Mouse (Mus musculus): ENCODE results near the gene Tnfsf8.

Tnfsf8 gene

DNA sequence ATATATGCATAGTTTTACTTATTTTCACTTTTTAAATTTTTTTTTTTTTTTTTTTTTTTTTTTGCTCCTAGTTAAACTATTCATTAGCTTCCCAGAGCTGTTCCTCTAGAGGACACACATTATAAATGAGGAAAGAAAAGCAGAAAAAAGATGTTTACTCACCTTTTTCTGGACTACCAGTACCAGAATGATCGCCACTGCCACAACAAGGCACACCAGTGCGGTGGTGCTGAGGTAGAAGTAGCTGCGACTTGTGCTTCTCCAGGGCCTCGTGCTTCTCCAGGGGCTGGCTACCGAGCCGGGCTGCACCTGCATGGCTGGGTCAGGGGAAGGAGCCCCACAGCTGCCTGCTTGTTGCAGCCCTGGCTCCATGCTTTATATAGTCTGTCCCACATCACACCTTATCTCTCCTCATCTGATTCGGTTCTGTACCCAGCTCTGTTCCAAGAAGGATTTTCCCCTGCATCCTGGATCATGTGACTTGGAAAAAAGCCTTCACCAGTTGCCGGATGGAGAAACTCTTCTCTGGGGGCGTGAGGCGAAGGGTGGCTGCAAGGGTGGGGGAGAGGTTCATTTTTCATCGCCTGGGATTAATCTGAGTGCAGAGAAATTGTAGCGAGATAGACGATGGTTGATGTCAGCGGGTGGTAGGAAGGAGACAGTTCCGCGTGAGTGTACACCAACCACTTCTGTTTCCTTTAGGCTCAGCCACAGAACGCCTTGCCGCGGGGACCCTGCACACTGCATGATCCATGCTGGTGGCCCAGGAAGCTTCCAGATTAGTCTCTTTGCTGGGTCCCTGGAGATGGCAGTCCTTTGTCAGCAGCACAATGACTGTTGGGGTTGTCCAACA lies at the start of gene Tnfsf8:
Tnfsf8 (minus strand) TSS at position 660 of the 853 bp plus-strand sequence.
- no peak for DNase-seq

DNA sequence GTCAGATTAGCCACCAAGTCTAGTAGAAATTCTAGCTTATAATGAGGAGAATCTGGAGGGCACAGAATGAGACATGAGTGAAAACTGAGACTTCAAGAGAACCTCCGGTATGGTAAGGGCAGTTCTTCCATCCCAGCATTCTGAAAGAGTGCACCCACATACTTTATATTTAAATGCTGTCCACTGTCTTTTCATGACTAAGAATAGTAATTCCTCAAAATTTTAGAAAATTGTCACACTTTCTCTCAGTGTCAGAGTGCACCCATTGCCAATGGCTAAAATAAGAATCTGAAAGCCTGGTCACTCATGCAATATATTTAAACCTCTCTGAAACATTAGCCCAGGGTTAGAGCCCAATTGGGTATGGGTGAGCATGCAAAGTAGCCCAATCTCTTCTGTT lies 47.4 kb upstream of the Tnfsf8 start:
- no peak for DNase-seq

DNA sequence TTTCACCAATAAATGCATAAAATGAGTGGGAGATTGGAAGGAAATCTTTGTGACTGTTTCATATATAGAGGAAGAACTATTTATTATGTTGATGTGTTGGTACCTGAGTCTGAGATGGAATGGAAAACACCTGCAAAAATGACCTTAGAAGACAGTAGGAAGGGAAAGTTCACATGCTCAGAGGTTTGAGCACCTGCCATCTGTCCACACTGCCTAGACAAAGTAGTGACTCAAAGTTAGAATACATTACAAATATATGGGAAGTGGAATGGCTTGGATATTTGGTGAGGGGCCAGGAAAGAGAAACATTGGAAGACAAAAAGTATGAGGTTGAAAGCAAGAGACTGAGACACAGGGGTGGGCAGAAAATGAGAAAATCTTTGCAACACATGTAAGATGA lies 46.3 kb upstream of the Tnfsf8 start:
- no peak for DNase-seq

DNA sequence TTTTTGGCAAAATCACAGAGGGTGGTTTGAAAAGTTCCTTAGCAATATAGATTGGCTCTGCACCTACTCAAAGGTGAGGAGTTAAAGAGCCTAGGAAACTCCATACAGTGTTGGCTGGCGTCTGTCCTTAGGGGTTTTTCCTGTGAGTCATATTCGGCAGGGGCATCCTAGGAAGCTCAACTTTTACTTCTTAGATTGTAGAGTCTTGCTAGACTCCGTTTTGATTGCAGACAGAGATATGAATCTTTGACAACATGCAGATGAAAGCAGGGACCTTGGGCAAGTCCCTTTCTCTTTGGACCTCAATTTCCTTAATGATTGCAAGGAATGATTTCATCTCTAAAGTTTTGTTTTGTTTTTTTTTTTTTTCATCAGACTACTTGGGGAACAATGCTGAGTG lies 44.9 kb upstream of the Tnfsf8 start:
- no peak for DNase-seq

DNA sequence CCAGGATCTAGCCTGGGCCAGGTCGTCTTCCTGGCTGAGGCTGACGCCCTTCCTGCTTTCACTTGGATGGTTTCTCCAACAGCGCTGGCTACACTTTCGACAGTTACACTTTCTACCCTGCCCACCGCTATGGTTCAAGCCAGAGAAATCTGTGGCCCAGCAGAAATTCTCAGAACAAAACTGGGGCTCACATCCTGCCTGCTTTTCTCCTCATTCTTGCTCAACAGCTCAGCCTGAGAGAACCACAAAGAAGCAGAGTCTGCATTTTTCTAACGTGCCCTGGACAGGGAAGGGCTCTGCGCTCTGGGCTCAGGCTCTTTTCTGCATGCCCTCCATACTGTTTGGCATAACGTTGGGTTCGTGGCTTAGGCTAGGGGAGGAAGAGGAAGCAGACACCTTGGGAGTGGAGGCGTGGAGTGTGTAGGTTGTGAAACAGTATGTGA lies 38.0 kb upstream of the Tnfsf8 start:
- DNase-seq, result no peak

DNA sequence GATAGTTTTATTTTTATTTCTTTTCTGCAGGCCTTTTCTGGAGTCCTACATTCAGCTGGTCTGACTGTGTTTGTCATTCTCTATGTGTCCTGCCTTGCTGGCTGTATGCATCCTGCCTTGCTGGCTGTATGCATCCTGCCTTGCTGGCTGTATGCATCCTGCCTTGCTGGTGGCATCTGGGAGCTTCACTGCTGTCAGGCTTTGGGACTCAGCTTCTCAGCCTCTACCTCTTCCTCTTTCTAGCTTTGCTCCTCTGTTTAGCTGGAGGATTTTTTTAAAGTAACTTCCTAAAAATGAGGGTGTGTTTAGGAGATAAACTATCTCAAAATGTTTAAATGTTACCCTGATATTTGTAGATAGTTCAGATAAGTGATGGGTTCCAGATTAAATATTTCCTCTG lies 36.0 kb upstream of the Tnfsf8 start:
- DNase-seq, result no peak

DNA sequence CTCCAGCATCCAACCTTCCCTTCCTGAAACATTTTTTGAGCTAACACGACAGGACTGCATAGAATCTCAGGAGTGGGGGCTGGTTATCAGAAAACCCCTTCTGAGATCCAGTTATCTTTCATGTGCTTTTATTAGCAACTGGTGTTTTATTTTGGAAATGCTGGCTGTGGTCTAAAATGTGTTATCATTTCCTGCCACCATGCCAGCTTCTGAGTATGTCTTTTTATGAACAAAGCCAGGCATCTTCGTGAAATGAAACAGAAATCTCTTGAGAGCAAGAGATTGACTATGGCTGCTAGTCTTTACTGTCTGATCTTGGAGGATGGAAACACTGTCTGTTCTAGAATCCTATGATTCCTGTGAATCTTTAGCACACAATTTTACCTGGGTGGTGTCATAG lies 25.0 kb upstream of the Tnfsf8 start:
- DNase-seq, result no peak

DNA sequence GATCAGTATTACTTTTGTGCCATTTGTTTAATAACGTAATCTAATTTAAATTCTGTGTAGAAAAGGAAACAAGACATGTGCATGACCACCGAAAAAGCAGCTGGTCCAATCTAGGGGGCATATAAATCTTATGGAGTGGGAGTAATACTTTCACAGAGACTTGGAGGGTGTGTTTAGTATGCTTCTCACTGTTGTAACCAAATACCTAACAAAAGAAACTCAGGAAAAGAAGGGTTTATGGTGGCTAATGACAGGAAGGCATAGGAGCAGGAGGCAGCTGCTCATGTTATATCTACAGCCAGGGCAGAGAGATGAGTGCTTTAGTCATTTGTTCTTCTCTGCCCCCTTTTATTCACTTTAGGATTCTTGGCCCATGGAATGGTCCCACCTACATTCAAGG lies 15.6 kb upstream of the Tnfsf8 start:
- DNase-seq, result no peak

DNA sequence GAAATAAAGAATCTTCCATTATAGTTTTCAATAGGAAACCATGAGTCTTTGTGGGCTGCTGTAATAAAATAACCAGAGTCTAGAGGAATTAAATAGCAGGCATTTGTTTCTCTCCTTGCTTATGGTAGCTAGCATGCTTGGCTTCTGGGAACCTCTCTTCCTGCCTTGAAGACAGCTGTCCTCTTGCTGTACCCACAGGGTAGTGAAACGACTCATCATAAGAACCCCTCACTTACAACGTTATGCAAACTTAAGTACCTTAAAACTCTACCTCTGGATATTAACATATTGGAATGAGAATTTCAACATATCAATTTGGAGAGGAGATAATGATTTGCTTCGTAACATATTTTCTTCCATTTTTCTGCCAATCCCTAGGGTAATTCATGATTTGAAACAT lies 14.3 kb upstream of the Tnfsf8 start:
- DNase-seq, result no peak

DNA sequence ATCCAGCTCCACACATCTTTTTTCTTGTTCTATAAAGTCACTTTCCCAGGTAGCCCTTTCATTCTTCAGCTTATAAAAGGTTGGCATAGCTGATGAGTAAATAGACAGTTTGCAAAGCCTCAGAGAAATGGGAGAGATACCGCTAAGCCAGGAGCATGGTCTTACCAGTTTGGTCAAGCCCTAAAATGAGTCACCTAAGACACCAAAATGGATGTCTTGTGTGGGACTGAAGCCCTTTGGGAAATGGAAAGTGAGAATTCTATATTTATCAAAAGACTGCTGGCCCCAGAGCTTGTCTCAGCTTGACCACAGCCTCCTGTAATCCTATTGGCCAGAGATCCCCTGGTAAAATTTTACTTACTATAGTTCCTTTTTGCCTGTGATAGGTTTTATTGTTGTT lies 9.5 kb upstream of the Tnfsf8 start:
- DNase-seq, result no peak

DNA sequence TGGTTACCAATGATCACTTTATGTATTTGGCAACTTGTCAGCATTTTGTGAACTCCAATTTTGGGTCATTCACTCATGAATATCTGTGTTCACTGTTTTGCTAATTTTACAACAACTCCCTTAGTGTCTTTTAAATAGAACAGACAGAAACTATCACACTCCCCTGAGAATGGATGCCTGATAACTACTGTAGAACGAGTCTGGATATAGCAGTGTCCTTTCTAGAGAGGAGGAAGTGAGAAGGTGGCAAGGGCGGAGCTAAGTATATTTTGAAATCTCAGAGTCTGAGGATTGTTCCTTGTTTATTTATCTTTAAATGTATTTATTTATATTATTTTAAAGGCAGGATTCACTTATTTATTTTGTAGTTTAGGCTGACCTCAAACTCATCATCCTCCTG lies 7.6 kb upstream of the Tnfsf8 start:
- no peak for DNase-seq

DNA sequence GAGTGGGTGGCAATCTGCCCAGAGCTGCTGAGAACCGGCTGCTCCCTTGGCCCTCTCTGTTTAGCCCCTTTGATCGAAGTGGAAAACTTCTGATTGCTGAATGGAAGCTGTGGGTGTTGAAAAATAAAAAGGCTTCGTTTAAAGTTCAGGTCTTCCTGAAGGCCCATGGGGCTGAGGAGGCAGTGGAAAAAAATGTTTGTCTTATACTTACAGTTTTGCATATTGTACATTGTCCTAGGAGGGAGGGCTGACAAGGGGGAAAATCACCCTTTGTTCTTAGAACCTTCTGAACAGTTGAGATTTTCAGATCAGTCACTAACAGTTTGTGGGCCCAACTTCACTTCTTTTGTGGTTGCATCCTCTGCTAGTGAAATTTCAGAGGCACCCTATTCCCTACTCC lies 1.8 kb upstream of the Tnfsf8 start:
- no peak for DNase-seq

DNA sequence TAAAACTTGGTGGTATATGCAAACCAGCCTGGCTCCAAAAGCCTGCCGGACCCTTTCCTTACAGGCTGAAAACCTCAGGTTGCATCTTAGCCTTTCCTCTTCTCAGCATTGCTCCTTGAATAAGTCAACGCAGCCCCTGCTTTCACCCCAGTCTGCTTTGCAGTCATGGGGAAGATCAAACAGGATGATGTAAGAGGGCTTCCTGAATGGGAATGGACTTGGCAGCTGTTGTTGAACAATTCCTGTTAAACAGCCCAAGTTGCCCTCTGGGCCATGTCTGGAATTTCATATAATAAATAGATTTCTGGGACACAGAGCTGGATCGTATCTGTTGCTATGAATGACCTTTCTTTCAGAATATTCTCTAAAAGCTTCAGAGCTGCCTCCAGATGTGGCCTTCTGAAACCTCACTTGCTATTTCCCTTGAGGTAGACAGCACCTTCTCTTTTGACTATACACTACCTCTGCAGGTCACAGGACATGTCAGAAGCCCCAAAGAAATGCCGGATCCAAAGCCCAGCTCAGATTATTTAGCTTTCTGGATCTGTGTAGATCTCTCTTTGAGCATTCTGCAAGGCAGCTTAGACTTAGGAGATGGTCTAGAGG lies 1.0 kb upstream of the Tnfsf8 start:
- peak; percentile 30 for DNase-seq

DNA sequence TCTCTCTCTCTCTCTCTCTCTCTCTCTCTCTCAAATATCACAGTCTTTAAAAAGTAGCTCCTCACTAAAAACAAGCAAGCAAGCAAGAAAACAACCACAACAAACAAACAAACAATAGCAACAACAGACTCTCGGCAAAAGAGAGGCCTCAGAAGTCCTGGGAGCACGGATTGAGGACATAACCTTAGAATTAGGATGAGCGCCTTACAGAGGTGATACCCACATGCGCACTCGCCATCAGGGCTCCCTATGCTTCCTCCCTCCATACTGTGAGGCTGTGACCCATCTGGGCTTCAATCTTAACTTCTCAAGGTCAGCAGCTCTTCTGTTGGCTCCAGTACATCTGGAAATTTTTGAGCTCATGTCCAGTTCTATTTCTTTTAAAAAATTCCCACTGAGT lies 911 bp downstream of the Tnfsf8 start:
- DNase-seq, result no peak

DNA sequence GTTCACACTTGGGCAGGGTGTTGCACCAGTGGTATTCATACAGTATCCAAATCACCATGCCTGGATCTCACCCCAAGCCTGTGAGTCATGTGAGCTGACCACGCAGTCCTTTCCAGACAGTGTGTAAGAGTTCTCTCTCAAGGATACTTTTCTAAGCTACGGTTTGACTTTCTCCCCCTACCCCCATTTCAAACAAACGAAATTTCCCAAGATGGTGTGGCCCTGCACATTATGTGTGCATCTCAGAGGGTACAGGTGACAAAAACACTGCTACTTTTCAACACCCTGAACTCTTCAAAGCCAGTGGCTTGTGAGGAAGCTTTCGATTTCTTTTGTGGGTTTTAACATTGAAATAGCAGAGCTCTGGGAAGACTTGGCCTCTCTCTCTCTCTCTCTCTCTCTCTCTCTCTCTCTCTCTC lies 1.4 kb downstream of the Tnfsf8 start:
- DNase-seq, result no peak

DNA sequence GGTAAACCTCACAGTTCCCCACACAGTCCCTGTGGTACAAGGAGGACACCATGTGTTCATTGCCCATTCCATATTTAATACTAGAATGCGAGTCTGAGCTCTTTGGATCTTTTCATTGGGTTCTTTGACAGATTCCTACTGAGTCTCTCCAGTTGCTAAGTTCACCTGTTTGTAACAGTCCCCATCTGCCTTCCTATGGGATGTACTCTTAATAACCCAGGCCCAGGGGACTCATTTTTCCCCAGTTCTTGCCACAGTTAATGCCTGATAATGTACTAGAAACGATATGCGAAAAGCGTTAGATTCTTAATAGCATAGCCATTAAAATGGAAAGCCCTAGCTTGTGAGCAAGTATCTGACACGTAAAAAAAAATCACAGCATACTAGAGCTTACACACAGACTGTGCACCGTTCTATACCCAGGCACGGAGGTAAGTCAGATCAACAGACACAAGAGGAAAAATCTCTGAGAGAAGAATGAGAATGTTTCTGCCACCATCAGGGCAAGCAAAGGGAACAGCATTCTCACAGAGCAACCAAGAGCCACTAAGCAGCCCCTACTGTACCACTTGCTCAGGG lies 2.4 kb downstream of the Tnfsf8 start:
- DNase-seq, result no peak

DNA sequence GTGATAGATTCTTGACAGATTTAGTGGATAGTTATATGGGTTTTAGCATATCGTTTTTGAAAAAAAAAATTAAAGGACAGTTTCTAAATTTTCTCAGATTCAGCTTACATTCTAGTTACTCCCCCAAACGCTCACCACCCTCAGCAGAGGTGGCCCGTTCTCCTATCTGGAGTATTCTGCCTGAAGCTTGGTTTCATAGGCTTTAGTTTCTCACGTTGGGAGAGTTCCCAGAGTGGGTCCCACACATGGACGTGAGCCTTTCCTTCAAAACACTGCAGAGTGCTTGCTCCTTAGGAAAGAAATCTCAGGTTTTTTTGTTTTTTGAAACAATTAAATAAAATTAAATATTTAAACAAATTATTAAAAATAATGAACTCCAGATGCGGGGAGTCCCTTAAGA lies 4.4 kb downstream of the Tnfsf8 start:
- DNase-seq, result no peak

DNA sequence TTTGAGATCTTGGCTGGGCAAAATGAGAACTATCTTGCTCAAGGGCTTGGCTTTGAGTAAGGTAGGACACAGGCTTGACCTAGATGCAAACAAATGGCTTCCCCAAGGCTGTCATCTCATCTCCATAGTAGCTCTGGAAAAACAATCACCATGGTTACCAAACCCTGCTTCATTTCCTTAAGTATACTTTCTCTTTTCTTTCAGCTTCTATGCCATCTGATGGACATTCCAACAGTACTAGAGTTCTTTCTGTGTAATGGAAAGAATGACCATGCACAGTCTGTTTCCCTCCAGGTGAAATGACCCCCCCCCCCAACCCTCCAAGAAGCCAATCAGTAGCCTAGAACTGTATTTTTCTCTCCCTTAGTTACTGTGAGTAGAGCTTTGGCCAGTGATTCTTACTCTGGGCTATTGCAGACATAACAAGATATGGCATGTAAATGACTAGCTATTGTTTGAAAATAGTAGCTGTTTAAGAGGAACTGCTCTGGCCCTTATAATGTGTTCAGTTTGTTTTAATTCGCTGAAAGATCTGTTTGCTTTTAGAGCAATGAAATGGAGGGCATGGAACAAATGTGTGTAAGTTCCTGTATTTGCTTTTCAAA lies 7.3 kb downstream of the Tnfsf8 start:
- no peak for DNase-seq

DNA sequence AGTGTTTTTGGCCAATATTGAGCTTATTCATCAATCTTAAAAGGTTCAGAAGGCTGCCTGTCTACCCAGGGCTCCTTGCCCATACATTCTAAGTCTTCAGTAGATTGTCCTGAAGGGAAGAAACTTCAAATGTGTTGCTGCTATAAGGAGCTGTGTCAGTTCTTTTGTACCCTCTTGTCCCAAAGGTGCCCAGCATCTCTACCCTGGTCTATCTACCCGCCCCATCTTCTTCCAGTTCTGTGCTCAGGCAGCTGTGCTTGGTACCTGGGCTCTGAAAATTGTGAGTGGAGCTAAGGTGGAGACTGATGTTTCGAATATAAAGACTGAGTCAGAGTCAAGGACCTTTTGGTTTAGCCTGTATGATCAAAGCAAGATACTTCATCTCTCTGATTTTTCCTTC lies 11.1 kb downstream of the Tnfsf8 start:
- no peak for DNase-seq

DNA sequence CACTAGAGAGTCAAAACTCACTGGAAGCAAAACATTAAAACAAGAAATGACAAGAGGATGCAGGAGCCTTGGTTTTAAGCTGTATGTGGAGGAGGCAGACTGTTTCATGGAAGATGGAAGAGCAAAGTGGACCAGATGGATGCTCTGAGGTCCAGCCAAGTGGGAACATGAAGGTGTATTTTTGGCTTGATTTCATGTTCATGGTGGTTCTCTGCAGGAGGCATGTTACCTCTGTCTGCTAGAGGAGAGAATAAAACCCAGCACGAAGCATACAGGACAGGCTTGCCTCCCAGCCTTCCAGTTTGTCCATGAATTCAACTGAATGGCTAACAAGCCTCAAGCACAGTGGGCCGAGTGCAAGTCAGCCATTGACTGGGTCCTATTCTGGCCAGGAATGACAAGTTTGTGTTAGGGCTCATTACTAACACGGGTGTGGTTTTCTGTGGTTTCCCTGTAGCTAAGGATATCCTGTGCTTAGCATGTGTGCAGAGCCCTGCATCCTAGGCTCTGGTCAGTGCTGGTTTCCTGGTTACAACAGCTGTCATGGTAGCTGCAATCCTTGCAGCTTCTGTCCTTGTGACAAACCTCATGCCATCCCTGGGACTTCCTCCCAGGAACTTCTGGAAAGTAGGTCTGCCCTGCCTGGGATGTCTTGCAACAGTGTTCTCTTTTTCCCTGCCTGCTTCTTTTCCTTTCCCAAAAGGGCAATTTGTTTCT lies 14.1 kb downstream of the Tnfsf8 start:
- no peak for DNase-seq

DNA sequence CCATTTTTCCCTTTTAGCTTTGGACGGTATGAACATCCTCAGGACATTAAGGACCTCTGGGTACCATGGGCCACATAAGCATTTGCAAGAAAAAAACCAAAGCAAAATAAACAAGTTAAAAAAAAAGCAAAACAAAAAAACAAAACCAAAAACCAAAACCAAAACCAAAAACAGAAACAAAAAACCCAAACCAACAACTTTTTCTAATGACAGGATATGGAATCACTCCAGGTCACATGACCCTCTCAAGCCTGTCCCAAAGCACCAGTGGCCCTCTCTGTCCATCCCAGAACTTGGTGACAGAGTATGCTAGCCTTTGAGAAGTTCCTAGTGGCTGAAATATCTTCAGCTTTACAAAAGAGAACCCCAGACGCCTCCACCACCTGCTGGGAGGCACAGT lies 15.4 kb downstream of the Tnfsf8 start:
- no peak for DNase-seq

DNA sequence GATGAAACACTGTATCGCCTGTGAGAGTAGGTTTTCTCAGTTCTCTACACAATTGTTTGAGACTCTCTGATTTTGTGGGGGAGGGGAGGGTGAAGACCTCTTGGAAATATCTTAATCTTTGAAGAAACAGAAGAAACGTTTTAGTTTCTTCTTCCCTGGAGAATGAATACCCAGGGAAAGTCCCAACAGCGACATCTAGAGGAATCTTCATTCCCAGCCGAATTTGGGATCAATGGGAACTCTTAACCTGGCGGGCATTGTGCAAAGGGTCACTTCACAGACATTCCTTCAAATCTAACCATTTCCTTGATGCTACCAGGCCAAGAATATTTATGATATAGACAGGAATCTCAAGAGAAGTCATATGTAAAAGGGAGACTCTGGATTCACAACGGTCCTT lies 17.2 kb downstream of the Tnfsf8 start:
- DNase-seq, result peak; percentile 46

DNA sequence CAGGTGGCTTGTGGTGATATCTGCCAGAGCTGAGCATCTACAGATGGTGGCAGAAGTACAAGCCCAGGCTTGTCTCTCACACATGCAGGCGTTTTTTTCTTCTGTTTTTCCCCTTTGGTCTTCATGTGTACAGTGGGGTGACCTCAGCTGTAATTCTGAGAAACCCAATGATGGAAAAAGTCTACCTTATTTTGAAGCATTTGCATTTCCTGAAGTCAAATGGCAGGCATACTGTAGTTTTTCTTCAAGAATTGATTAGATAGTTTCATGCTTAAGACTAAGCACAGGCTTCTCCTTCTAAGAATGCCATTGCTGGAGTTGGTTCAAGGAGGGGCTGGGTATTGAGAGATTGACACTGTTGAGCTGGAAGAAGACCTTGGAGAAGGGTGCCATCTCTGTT lies 18.9 kb downstream of the Tnfsf8 start:
- DNase-seq, result no peak
